ENCODE assay signal across 16 mouse cellular contexts in the genomic region with DNA sequence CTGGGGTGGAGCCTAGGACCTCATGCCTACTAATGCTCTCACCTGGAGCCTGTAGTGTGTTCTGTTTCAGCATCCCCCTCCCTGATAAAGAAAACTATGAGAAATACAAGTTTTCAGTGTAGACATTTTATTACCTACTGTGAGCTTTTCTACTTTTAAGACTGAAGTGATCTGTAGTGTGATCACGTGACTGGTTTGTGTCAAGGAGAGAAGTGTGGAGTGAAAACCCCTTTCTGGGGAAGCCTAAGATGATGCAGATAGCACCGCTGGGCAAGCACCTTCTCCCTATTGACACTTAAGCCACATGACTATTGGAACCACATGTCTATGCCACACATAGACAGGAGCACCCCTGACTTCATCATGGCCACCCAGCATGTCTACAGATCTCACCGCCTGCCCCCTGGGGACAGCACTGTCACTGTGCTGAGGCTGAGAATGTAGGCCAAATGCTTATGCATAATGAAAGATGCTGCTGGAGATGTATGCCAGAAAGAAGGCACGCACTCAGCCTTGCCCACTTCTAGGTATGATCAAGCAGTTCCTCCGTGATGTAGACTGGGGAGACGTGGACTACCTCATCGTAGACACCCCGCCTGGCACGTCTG. TPM values are rescaled to one million over a fixed set of nuclear protein-coding genes. Genes with fewer than 3 reads are reported as not detected.
"Had no signal": no experiment of that assay in that cellular context is flagged by ENCODE, and none has a peak within 500 bp of the region (broad histone marks: within the 10 kb centered on the region; RNA-seq: fewer than 3 reads in every experiment).

No protein-coding gene starts in this region.

- H3K4me1 ChIP-seq: liver, embryonic 15.5 days; lung, embryonic 15.5 days; megakaryocyte, embryonic 14.5 days; midbrain, embryonic 13.5 days; midbrain, embryonic 15.5 days; neural tube, embryonic 12.5 days had no signal

- H3K27ac ChIP-seq: liver, embryonic 15.5 days; lung, embryonic 15.5 days; macrophage; midbrain, embryonic 13.5 days; midbrain, embryonic 15.5 days; neural tube, embryonic 12.5 days had no signal

- H3K4me3 ChIP-seq: liver, embryonic 15.5 days; lung, embryonic 15.5 days; megakaryocyte, embryonic 14.5 days; midbrain, embryonic 13.5 days; midbrain, embryonic 15.5 days; neural tube, embryonic 12.5 days had no signal

- H3K9me3 ChIP-seq: liver, embryonic 15.5 days; lung, embryonic 15.5 days; megakaryocyte, embryonic 14.5 days; midbrain, embryonic 13.5 days; midbrain, embryonic 15.5 days; neural tube, embryonic 12.5 days had no signal

- ATAC-seq: liver, postnatal 0 days; lung, postnatal 0 days; midbrain, embryonic 13.5 days; midbrain, embryonic 15.5 days had no signal

- DNase-seq: liver, postnatal 0 days; lung, adult 2 months; lung, postnatal 14 days; lung, postnatal 36 days; right cerebral cortex, postnatal 14 days; thymus, adult 18-20 months; thymus, postnatal 14 days; thymus, postnatal 36 days had no signal

- H3K27me3 ChIP-seq: liver, embryonic 15.5 days; lung, embryonic 15.5 days; megakaryocyte, embryonic 14.5 days; midbrain, embryonic 13.5 days; midbrain, embryonic 15.5 days; neural tube, embryonic 12.5 days had no signal

RNA-seq across cellular contexts. Expression of a gene that starts 25.3 kb away (rescaled TPM):
- polyA plus RNA-seq: liver, postnatal 0 days; macrophage had no signal

RNA-seq across cellular contexts. Expression of a gene that starts 26.6 kb away (rescaled TPM):
- polyA plus RNA-seq: macrophage had no signal
